Mouse (Mus musculus): ENCODE measurements at regions not wholly inside any gene's neighbourhood (a gene's known extent, or its start where the extent isn't known, plus 50 kb on each side); places are given as distances from the start of the nearest gene placed in this dataset.

DNA sequence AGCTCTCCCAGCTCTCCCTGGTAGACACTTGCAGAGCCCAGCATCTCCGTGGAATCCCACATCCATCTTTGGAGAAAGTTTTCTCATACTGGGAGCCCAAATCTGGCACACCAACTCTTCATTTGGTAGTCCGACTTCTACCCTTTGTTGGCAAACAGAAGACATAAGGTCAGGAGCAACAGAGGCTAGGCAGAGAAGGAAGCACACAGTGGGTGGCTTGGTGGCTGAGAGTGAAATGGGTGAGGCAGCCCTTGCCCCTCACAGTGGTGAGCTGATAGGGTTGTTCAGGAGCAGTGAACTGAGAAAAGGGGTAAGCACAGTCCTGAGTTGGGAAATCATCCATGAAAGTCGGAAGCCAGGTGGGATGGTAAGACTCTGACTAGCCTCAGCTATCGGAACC is 157.6 kb upstream of the Arid2 start:
- DNase-seq: no peak

DNA sequence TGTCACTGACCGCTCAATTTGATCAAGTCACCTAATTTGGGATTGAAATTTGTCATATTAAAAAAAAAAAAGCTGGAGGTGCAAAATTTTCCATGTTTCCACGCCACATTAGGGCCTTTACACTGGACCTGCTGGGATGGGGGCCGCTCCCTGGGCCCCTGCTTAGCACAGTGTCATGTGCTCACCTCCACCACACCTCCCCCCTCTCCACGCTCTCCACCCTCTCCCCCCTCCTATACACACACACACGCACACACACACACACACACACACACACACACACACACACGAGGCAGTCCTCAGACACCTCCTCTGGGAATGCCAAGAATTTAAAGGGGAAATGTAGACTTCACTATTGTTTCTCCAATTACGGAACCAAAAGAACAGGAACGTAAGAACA is 156.8 kb upstream of the Arid2 start:
- DNase-seq: no peak

DNA sequence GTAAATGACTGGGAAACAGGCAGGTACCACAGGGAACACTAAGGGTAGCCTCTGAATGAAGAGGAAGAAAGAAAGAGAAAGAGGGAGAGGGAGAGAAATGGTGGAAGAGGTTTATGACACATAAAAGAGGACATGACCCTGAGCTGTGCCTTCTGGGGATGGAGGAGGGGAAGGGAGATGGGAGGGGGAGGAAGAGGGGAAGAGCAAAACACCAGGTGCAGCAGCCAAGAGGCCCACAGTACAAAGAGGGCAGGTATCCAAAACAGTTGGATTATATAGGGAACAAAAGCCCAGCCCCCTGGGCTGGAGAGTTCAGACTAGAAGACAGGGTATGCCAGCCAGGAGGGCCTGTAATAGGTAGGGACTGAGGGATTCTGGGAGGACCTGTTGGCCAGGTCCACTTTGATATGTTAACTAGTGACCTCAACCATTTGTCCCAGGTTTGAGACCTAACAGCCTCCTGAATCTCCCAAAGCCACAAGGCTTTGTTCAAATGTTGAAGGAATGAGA is 155.7 kb upstream of the Arid2 start:
- no peak for DNase-seq

DNA sequence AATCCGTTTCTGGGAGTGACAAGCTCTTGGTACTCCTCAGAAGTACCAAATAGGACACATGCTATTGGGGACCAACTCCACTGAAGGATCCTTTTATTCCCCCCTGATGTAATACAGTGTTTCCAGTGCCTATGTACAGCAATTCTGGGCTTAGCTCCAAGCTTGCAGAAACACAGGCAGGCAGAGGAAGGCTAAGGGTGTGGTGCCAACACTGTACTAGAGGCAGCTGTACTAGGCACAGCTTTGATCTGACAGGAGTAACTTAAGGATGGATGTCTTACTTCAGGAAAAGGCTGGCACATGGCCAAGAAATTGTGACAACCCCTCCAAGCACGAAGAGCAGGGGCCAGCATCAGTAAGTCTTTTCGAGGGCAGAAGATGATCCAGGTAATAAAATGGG is 154.7 kb upstream of the Arid2 start:
- DNase-seq: peak; percentile 54

DNA sequence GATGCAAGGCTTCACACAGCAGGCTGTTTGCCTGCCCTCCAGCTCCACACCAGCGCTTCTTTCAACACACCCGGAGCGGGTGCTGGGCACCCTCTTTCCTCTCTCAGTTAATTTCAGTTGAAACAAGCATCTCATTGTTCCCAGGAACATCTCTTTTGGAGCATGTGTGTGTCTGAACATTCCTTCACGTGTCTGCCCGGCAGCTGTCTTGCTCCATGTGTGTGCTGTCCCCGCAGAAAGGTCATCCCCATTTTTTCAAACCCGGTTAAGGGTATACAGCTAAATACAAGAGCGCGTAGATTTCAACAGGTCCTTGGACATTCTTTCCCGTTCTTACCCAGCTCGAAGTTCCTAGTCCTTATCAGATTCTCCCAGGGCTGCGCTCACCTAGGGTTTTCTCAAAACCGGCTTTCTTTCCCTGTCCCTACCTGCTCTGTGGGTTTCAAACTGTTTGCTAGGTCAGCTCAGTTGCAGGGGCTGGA is 152.0 kb upstream of the Arid2 start:
- no peak for DNase-seq

DNA sequence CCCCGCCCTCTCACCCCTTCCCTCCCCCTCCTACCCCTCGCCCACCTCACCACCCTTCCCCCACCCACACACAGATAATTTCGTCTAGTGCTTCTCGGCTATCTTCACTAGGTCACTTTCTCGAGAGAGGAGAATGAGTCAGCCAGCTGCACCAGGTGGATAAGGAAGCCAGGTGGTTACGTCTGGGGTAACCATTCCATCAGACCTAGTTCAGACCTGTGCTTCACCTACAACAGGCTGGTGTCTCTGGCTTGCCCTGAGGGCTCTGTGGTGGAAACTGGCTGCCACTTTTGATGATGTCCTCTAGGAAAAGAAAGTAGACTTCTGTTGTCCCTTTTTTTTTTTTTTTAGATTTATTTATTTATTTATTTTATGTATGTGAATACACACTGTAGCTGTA is 151.5 kb upstream of the Arid2 start:
- DNase-seq: no peak

DNA sequence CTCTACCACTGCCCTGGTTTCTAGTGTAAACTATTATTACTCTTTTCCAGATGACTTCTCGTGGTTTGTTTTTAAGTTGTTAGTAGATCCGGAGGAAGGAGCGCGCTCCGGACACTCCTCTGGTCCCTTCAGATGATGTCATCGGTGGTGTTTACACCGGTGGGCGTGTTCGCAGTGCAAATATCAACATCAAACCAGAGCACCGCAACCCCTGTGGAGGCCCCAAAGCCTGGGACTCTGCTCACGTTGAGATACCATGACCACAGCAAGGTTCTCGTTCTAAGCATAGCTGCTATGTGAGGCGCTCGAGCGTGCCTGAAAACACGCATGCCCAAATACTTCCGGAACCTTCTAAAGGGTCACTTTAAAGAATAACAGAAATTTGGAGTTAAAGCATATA is 149.8 kb upstream of the Arid2 start:
- no peak for DNase-seq

DNA sequence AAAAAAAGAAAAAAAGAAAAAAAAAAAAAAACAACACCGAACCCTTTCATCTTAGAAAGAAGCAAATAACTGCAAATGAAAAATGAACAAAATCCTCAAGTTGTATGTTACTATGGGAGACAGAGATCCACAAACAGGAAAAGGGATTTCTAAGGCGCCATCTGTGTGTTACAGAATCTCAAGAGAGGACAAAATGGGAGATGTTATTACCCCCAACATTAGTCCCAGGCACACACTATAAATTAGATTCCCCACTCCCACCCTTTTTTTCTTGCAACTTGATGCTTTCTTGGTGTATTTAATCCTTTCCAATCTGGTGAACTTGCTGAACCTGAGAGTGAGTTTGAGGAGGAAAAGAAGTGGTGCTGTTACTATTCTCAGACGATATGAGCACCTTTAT is 149.4 kb upstream of the Arid2 start:
- DNase-seq: no peak

DNA sequence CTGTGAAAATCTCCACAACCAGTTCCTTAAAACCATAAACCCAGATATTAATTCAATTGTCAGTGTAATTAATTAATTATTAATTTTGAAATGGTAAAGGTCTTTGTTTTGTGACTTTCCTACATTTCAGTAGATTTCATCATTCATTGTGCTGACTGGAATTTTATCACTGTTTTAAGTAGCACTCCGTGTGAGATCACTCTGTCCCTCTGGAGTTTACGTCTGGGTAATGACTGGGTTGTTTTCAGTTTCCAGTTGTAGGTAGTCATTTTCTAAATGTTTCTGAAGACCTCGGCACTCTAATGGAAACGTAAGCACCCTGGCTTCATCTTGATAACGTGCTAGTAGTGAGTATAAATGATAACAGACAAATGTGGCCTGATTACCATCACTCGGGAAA is 133.8 kb upstream of the Arid2 start:
- DNase-seq: no peak

DNA sequence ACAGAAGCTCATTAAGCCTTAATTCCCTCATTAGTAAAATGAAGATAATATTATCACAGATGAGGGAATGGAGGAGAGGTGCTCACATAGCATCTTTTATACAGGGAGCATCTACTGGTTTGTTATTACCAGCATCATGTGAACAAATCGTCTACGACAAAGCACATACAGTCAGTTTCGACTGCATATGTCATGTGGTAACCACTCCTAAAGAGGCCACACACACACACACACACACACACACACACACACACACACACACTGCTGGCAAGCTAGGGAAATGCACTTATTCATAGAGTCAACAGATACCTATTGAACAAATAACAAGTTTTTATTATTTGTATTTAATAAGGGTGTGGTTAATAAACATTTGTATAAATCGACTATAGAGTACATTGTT is 129.0 kb upstream of the Arid2 start:
- DNase-seq: no peak

DNA sequence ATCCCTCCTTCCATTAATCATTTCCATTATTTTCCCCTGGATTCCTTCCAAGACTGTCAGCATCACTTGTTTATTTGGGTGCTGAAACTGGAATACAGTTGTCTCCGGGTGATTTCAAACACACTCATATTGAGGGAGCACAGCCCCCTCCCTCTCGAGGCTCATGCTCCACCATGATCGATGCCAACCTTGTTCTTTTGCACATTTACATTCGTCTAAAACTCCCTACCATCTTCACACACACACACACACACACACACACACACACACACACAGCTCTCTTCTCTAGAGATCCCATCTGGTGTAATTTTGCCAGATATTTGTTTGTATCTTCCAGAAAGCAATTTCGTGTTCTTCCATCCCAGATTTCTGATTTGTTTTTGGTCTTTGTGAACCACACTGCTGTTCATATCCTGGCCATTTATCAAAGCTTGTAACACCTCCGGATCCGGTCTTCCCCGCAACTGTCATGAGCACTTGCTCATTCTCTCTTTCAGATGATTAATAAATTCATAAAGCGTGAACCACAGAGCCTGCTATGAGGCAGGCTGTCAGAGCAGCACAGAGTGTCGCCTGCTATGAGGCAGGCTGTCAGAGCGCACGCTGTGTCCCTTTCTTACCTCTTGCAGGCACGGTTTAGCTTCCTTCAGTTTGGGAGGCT is 122.4 kb upstream of the Arid2 start:
- DNase-seq: no peak

DNA sequence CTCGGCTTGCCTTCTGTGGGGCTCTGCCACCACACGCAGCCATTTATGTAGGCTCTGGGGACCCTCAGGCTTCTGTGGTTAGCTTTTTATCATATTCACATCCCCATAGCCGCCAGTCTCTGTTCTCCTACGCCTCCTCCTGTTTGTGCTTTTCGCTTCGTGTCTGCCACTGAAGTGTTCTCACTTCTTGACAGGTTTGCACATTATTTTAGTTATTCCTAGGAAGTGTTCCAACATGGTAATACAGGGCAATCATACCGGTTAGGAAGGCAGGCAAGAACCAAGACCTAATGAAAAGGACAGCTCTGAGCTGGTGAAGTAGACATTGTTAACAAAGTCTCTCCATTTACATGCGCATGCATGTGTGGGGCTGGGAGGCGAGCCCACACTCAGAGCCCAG is 120.1 kb upstream of the Arid2 start:
- no peak for DNase-seq

DNA sequence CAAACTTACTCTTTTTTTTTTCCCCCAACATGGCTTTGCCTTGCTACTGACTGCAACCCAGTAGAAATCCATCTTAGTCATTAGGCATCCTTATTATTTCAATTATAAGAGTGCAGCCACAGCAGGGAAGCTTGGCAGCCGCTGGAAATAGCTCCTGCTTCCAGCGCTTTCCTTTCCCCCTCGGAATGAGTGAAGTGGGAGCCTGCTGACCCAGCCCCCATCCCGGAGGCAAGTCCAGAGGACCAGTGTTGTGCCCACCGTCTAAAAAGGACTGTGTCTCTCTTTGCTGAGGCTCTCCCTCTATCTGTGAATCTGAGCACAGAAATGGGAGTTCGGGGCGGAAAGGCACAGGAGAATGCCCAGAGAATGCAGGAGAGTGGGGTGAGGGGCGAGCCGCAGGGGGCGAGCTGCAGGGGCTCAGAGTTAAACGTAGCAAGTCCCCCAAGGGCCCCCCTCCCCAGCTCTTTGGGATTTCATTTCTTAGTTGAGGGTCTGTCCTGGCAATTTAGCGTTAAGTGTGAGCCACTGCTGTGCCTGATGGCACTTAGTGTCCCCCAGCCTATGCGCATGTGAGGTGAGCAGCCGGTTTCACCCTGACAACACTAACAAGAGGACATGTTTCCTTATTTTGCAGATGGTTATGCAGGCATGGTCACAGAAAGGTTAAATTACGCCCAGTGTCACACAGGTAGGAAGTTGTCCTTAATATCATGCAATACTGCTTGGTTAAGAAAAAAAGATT is 117.4 kb upstream of the Arid2 start:
- no peak for DNase-seq

DNA sequence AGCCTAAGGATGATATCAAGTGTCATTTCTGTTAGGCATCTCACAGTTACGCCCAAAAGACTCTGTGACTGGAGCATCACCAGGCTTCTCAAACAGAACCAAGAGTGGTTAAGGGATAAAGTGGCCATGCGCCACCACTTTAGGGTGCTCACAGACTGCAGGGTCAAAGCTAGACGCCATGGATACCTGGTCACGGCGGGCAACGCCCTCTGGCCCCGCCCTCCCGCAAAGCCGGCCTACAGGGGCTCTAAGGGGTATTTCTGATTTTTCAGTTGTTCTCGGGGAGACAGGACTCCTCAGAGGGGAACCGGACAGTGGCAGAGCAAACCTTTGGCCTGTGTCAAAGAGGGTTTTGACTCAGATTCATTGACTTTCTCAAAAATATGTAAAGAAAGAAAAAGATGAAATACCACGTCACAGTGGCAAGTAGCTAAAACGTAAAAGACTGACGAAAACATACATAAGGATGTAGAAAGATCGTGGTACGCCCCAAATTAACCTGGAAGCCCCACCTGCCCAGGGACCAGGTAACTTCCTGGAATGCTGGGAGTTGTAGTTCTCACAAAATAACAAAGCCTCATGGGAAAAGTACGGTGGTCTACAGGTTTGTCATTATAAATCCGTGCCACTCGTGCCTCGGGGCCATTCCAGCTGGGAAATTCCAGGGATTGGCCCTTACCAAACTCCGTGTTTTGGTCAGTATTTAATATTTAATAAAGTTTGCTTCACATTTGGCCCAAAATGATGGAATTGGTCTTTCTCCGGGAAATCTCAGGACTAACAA is 116.1 kb upstream of the Arid2 start:
- peak; percentile 18 for DNase-seq

DNA sequence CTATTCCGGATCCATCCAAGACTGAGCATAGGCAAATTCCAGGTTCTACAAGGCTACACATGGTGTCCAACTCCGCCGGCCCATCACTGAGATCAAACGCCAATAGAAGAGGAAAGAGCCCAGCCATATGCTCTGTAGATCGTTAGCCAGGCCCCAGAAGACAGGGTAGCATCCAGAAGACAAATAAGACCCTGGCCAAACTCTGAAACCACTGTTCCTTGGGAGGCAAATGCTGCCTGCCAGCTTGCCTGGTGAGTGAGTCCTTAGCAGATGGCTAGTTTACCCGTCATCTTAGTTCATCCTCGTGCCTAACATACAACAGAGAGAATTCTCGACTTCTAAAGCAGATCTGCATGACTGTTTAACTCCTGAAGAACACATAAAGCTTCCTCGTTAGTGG is 109.4 kb upstream of the Arid2 start:
- no peak for DNase-seq

DNA sequence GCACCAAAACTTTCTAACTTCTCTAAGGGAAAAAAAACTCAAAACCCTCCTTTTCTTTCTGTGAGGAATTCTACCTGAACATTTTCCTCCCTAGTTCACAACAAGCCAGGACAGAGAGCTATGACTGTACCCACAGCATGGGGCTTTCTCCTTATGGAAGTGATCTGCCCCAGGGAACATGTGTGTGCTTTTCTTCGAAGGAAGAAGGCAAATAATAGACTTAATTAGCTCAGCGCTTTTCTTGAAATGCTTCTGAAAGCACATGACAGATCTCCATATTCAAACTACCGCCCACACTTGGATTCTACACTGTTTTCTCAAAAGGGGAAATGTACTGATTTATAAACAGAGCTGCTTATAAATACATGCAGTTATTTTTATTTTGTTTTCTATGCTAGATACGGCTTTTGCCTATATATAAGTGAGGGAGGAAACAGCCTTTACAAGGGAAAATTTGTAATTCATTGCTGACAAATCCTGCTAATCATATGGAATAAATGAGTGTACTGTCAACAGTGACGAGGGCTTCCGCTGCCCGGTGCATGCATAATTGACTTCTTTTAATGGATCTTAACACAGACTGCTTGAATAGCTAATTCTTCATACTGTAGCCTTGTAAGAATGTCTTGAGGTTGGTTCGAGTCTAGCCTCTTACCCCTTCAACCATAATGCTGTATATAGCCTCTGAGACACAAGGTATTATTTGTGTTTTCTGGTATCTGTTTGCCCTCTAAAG is 108.8 kb upstream of the Arid2 start:
- no peak for DNase-seq

DNA sequence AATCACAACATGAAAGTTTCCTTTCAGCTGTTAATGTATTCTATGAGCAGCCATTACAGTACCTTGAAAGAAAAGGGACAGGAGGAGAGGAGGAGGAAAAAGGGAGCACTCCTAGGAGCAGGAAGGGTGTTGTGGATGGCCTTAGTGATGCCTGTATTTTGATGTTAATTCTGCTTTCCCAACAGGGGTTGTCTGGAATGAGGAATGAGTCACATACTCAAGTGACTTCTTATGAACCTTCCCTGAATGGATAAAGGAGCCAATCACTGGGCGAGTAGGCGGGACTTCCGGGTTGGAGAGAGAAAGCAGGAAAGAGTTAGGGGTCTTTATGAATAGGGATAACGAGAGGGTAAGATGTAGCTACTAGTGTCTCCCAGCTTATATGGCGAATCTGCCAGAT is 107.8 kb upstream of the Arid2 start:
- no peak for DNase-seq

DNA sequence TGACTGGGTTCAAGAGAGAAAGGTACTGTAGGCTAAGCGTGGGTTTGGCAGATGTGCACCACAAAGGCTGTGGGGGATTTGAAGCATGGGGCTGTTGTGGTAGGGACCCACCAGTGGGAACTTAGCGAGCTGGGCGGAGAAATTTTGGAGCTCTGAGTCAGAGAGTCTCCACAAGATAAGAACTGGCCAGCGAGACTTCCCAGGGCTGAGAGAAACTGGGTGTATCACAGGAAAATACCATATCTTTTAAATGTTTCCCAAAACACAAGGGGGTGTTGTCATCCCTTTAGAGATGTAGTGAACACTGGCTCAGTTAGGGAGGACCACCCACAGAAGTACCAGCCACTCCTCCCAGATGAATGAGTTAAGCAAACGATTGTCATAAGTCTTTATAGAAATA is 107.3 kb upstream of the Arid2 start:
- no peak for DNase-seq

DNA sequence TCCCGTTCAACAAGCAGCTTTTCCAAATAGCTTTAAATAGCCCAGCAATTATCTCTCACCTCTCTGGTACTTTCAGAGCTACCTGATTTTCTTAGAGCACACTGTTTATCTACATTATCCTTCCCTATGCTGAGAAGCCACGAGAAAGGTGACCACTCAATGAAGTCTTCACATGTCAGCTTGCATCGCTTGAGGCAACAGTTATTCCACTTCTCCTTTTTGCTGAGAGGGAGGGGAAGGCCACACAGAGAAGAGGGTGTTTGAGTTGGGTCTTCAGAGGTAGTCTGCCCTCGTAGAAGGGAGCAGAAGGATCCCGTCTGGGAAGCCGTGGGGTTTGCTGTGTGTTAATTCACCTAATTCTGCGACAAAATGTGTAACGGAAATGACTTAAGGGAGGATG is 106.3 kb upstream of the Arid2 start:
- DNase-seq: no peak

DNA sequence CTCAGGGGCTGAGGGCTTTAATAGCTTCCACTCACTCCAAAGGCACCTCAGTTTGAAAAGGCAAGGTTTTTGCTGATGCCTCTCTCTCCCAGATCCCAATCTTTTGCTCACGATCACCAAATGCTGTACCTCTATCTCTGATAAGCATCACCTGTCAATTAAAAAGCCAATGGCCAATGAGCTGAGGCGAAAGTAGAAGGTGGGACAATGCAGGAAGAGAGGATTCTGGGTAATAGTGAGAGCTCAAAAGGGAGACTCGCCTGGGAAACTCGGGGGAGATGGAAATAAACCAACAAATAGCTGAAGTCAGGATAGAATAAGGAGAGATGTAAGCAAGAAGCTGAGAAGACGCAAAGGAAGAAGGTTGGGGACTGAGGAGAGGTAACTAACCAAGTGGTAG is 105.0 kb upstream of the Arid2 start:
- DNase-seq: no peak

DNA sequence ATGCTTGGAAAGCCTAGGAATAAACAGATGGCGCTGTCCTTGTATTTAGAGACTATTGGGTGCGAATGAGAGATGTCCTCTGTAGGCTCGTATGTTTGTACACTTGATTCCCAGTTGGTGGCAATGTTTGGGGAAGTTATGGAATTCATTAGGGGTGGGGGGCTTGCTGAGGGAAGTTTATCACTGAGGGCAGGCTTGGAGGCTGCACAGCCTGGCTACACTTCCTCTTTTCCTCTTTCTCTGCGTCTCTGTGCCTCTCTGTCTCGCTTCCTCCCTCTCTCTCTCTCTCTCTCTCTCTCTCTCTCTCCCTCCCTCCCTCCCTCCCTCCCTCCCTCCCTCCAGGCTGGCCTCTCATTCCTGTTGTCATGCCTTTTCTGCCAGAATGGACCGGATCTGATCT is 104.2 kb upstream of the Arid2 start:
- no peak for DNase-seq

DNA sequence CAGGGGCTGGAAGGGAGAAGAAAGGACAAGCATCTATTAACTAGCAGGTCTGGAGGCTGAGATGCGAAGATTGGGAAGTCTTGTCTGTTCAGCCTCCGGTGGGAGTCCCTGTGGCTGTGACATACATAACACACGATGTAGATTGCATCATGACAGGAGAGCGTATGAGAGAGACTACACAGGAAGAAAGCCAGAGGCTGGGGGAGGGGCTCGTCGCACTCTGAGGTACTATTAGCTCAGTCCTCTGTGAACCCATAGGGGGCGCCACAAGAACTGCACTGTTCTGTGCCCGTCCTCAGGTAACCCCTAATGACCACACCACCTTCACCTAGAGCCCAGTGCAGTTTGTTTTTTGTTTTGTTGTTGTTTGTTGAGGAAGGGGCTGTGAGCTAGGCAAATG is 102.7 kb upstream of the Arid2 start:
- DNase-seq: peak; percentile 10

DNA sequence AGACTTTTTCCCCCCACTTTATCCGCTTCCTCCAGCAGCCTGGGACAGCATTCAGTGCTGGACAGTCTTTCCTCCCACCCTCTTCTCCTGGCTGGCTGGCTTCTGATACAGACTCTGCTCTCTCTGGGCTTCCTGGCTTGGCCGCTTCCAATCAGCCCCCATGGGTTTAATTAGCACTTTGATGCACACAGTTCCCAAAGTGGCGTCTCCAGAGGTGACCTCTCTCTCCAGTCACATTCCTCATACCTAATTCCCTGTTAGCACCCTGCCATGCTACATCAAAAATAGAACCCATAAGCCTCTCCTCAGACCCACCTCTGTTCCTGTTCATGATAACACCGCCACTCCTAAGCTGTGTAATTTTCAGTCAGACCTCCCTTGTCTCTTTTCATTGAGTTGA is 101.9 kb upstream of the Arid2 start:
- DNase-seq: no peak

All from lung, postnatal 10 days (tissue).